22 mouse cellular contexts compared by ENCODE assay signal in the genomic region with DNA sequence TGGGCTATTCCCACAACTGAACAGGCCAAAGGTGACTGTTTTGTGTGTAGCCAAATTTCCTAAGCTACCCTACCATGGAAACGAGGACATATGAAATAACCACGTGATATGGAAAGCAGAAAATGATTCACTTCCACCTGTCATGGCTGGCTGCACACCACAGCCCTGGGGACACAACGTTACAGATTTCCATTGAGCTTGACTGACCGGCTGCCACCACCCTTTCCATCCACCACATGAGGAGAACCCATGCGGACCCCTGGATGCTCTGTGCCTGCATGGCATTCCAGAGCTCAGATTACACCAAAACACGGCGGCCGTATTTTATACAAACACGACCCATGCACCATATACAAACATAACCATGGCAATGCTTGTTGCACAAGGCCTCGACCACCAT. TPM values are rescaled to one million over a fixed set of nuclear protein-coding genes. Genes with fewer than 3 reads are reported as not detected.
DNase-seq lines count a peak whose midpoint lies in the region; ATAC-seq lines count a peak whose summit lies in the region.
"Had no signal": no experiment of that assay in that cellular context is flagged by ENCODE, and none has a peak within 500 bp of the region (broad histone marks: within the 10 kb centered on the region; RNA-seq: fewer than 3 reads in every experiment).

No protein-coding gene starts in this region.

- peaks cover 4% of the 10 kb centered on the region; the same call in 1 of the 2 replicates for H3K4me1 ChIP-seq in kidney, embryonic 16.5 days (ENCODE audit: insufficient read depth, low read length)
- no peaks in the 10 kb centered on the region for H3K4me1 ChIP-seq in forebrain, embryonic 16.5 days (replicated peaks; ENCODE audit: control insufficient read depth, insufficient read depth, low read length)
- H3K4me1 ChIP-seq: embryonic facial prominence, embryonic 15.5 days; forebrain, embryonic 10.5 days; heart, embryonic 12.5 days; hindbrain, embryonic 10.5 days had no signal

- no peaks in the 10 kb centered on the region for H3K36me3 ChIP-seq in kidney, embryonic 16.5 days (ENCODE audit: insufficient read depth, low read length)
- H3K36me3 ChIP-seq in forebrain, embryonic 16.5 days (ENCODE audit: control insufficient read depth, insufficient read depth): no peaks in the 10 kb centered on the region
- H3K36me3 ChIP-seq: embryonic facial prominence, embryonic 15.5 days; forebrain, embryonic 10.5 days; heart, embryonic 12.5 days; hindbrain, embryonic 10.5 days had no signal

- no peak overlapping the region for H3K9ac ChIP-seq in kidney, embryonic 16.5 days (replicated peaks; ENCODE audit: low read length)
- no peak overlapping the region for H3K9ac ChIP-seq in forebrain, embryonic 16.5 days (replicated peaks; ENCODE audit: low read depth, low read length)
- H3K9ac ChIP-seq: embryonic facial prominence, embryonic 15.5 days; heart, embryonic 12.5 days; hindbrain, embryonic 14.5 days had no signal

- ATAC-seq in kidney, embryonic 16.5 days (ENCODE audit: low FRiP score, low TSS enrichment): no peak
- ATAC-seq in forebrain, embryonic 16.5 days: no peak
- ATAC-seq: forebrain, embryonic 14.5 days had no signal

- H3K27ac ChIP-seq in kidney, embryonic 16.5 days (ENCODE audit: low read length): no peak overlapping the region
- no peak overlapping the region for H3K27ac ChIP-seq in forebrain, embryonic 16.5 days (ENCODE audit: low read length)
- H3K27ac ChIP-seq: embryonic facial prominence, embryonic 15.5 days; forebrain, embryonic 10.5 days; heart, adult 2 months; hindbrain, embryonic 10.5 days; hindbrain, embryonic 14.5 days had no signal

- no peak overlapping the region for H3K4me2 ChIP-seq in kidney, embryonic 16.5 days (replicated peaks; ENCODE audit: low read depth, low read length)
- no peak overlapping the region for H3K4me2 ChIP-seq in forebrain, embryonic 16.5 days (ENCODE audit: low read length)
- H3K4me2 ChIP-seq: embryonic facial prominence, embryonic 15.5 days; heart, embryonic 12.5 days; hindbrain, embryonic 14.5 days had no signal

- H3K27me3 ChIP-seq in kidney, embryonic 16.5 days (ENCODE audit: insufficient read depth, low read length): no peaks in the 10 kb centered on the region
- no peaks in the 10 kb centered on the region for H3K27me3 ChIP-seq in forebrain, embryonic 16.5 days (replicated peaks; ENCODE audit: control insufficient read depth, insufficient read depth, low read length)
- H3K27me3 ChIP-seq: embryonic facial prominence, embryonic 15.5 days; heart, embryonic 12.5 days had no signal

- WGBS in kidney, embryonic 16.5 days: 40% methylated on average over 10 of the region's 10 CpGs
- WGBS in forebrain, embryonic 16.5 days: 87% methylated on average over 10 of the region's 10 CpGs

- H3K4me3 ChIP-seq in kidney, embryonic 16.5 days (ENCODE audit: low read length): no peak overlapping the region
- H3K4me3 ChIP-seq in forebrain, embryonic 16.5 days (replicated peaks; ENCODE audit: low read length): no peak overlapping the region
- H3K4me3 ChIP-seq: embryonic facial prominence, embryonic 15.5 days; erythroblast, embryonic 14.5 days; forebrain, embryonic 10.5 days; heart, adult 2 months; heart, embryonic 12.5 days; hindbrain, embryonic 10.5 days had no signal

- DNase-seq in kidney, adult 11 months: peak; percentile 3
- peak; percentile 59 for DNase-seq in retina, postnatal 1 day
- no peak for DNase-seq in retina, embryonic 14.5 days (ENCODE audit: low spot score)
- peak; percentile 14 for DNase-seq in kidney, postnatal 10 days
- DNase-seq in spleen, postnatal 14 days (ENCODE audit: low spot score in 2 of 2): no peak
- DNase-seq: adrenal gland, adult 2 months; adrenal gland, postnatal 25 days; cerebellum, adult 18-20 months; cerebellum, postnatal 14 days; embryo, embryonic 11 days; gastrocnemius, postnatal 36 days; heart, adult 2 months had no signal

- H3K9me3 ChIP-seq in kidney, embryonic 16.5 days (ENCODE audit: low read length): 0 out of 2 replicates have a peak, but pooled peaks cover 3% of the 10 kb centered on the region
- H3K9me3 ChIP-seq in forebrain, embryonic 16.5 days (ENCODE audit: control insufficient read depth, low read length): no peaks in the 10 kb centered on the region
- H3K9me3 ChIP-seq: embryonic facial prominence, embryonic 15.5 days; forebrain, embryonic 10.5 days; hindbrain, embryonic 10.5 days had no signal

RNA-seq across cellular contexts. Expression of gene Stox1, which starts 12.5 kb away (rescaled TPM):
- polyA plus RNA-seq in kidney, embryonic 16.5 days (2015; fragmentation: Nextera tagmentation; extraction: Ambion mirVana): 2.1 and 2.4 TPM in 2 replicates
- 3.0 and 3.3 TPM in 2 replicates for polyA plus RNA-seq in forebrain, embryonic 16.5 days (2015; fragmentation: Nextera tagmentation; extraction: Ambion mirVana)
- polyA plus RNA-seq: C2C12; erythroblast, embryonic 14.5 days had no signal

Comparison
In these comparisons a context has a peak if more than half of its experiments do, and no peak if none do; other contexts are left out.
1. DNase-seq: peak in kidney, adult 11 months (single experiment), retina, postnatal 1 day (single experiment) and kidney, postnatal 10 days (single experiment); none in retina, embryonic 14.5 days (single experiment) and spleen, postnatal 14 days (0 of 2).